Mouse (Mus musculus) forebrain, postnatal 0 days (tissue): ENCODE measurements around the gene Pcsk4. TPM values are rescaled to one million over a fixed set of nuclear protein-coding genes. Genes with fewer than 3 reads are reported as not detected.
A peak's percentile ranks its signal among the peaks of the same experiment; 100 is the strongest.

Experiments
- ATAC-seq: fragments of 200-750 bp; cut with Nextera tagmentation; 2 replicates; pipeline ENCODE4 v1.8.0; 2017; ENCODE audit warnings: mild to moderate bottlenecking, moderate library complexity
- DNase-seq: peaks from one replicate; pipeline ENCODE4 v3.0.0-alpha.2; 2015
- H3K27ac ChIP-seq: fragments of 300-500 bp; sonication (generic); 2 replicates; pipeline ENCODE4 v1.5.1; 2014; ENCODE audit warnings: low read depth, mild to moderate bottlenecking, antibody characterized with exemption, low read length, moderate library complexity, mixed read lengths
- H3K27me3 ChIP-seq: fragments of 300-500 bp; sonication (generic); 2 replicates; pipeline ENCODE4 v1.6.1; 2014; ENCODE audit warnings: mild to moderate bottlenecking, low read length, mixed read lengths; ENCODE audit not compliant: insufficient read depth
- H3K36me3 ChIP-seq: fragments of 300-500 bp; sonication (generic); 2 replicates; pipeline ENCODE4 v1.6.1; 2014; ENCODE audit warnings: mild to moderate bottlenecking, moderate library complexity; ENCODE audit not compliant: insufficient read depth
- H3K4me1 ChIP-seq: fragments of 300-500 bp; sonication (generic); 2 replicates; pipeline ENCODE4 v1.6.1; 2014; ENCODE audit warnings: antibody characterized with exemption; ENCODE audit not compliant: insufficient read depth
- H3K4me2 ChIP-seq: fragments of 300-500 bp; sonication (generic); 2 replicates; pipeline ENCODE4 v1.6.1; 2014; ENCODE audit warnings: low read depth, mild to moderate bottlenecking, moderate library complexity
- H3K4me3 ChIP-seq: fragments of 300-500 bp; sonication (generic); 2 replicates; pipeline ENCODE4 v1.5.1; 2014; ENCODE audit warnings: low read depth, low read length, mixed read lengths
- H3K9ac ChIP-seq: fragments of 300-500 bp; sonication (generic); 2 replicates; pipeline ENCODE4 v1.6.1; 2014; ENCODE audit warnings: mild to moderate bottlenecking
- H3K9me3 ChIP-seq: fragments of 300-500 bp; sonication (generic); 2 replicates; pipeline ENCODE4 v1.6.1; 2016; ENCODE audit warnings: low read length
- CTCF ChIP-seq: sonication (generic); IDR thresholded peaks from 2 replicates; pipeline ENCODE4 v1.5.1; 2016; ENCODE audit warnings: antibody characterized with exemption, control low read depth, low read depth
- WGBS: fragments of 180-500 bp; shearing (Covaris S2); extraction: QIAGEN DNeasy Blood & Tissue Kit; methylation state at CpG from one replicate; pipeline ENCODE4 v1.1.7; 2014; 5-methylcytosine and 5-hydroxymethylcytosine counted together
- polyA plus RNA-seq: library from polyadenylated mRNA; unstranded; fragments of >200 nt; fragmentation: Nextera tagmentation; extraction: Ambion mirVana; gene quantifications from 2 replicates; pipeline ENCODE4 v1.2.1, GENCODE M21; 2015
- total RNA-seq: library from RNA; depleted of rRNA; stranded (reverse); fragments of >200 nt; gene quantifications from 2 replicates; pipeline ENCODE4 v1.2.3, GENCODE M21; 2014

Pcsk4 gene
- total and polyA plus RNA-seq, 2 experiments from 2014 or later: 3.8 to 7.4 TPM

DNA sequence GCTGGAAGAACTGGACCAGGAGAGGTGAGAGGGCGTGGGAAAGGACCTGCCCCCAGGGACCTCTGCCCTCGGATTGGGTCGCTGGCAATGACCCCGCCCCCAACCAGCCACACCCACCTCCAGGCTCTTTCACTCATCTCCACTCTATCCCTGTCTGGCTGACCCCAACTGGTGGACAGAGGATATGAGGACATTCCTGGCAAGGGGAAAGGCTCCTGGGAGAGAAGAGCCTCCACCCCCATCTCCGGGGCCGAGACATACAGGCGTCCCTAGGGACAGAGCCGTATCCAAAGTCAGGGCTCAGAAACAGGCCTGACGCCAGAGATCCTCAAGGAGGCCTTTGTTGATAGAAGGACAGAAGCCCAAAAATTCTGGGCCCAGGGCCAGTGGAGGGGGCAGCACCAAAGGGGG lies 26.8 kb downstream of the Pcsk4 start:
- no peaks in the 10 kb centered on the region for H3K27me3 ChIP-seq
- H3K36me3 ChIP-seq: peaks cover 53% of the 10 kb centered on the region
- peak overlapping the region; percentile 99 for H3K9ac ChIP-seq
- H3K4me1 ChIP-seq: peaks cover 32% of the 10 kb centered on the region
- H3K9me3 ChIP-seq: no peaks in the 10 kb centered on the region
- H3K4me3 ChIP-seq: peak overlapping the region; percentile 68
- peak; percentile 66 for DNase-seq
- peak; percentile 5; the same call in 1 of the 2 replicates for ATAC-seq
- TF ChIP-seq CTCF: no peak
- WGBS: 20% methylated on average over 9 of the region's 9 CpGs
- peak overlapping the region; percentile 89 for H3K4me2 ChIP-seq
- peak overlapping the region; percentile 99 for H3K27ac ChIP-seq

GRCm38 (mm10) chr10:80302082-80302355 lies 27.3 kb downstream of the Pcsk4 start:
- WGBS: 59% methylated on average over 5 of the region's 5 CpGs
- ATAC-seq (no peak), DNase-seq (no peak)

GRCm38 (mm10) chr10:80301256-80302081 lies 27.8 kb downstream of the Pcsk4 start:
- peaks cover 42% of the 10 kb centered on the region for H3K4me1 ChIP-seq
- H3K4me3 ChIP-seq: peak overlapping the region; percentile 68
- no peaks in the 10 kb centered on the region for H3K9me3 ChIP-seq
- no peaks in the 10 kb centered on the region for H3K27me3 ChIP-seq
- TF ChIP-seq CTCF: peak; percentile 4; the same call in 1 of the 2 replicates
- WGBS: 61% methylated on average over 10 of the region's 10 CpGs
- peaks cover 43% of the 10 kb centered on the region for H3K36me3 ChIP-seq
- DNase-seq (no peak), ATAC-seq (no peak)
- peak overlapping the region; percentile 99 for H3K27ac ChIP-seq
- H3K4me2 ChIP-seq: peak overlapping the region; percentile 89
- H3K9ac ChIP-seq: peak overlapping the region; percentile 99

More at GRCm38 (mm10) chr10:80302082-80302355, 27.3 kb downstream of the Pcsk4 start:
- Histone ChIP-seq H3K4me1 (peaks cover 36% of the 10 kb centered on the region), H3K4me2 (peak overlapping the region; percentile 89), H3K27me3 (no peaks in the 10 kb centered on the region), H3K9ac (peak overlapping the region; percentile 99), H3K9me3 (no peaks in the 10 kb centered on the region), H3K27ac (peak overlapping the region; percentile 99), H3K4me3 (peak overlapping the region; percentile 68), H3K36me3 (peaks cover 49% of the 10 kb centered on the region)
- TF ChIP-seq CTCF: no peak

DNA sequence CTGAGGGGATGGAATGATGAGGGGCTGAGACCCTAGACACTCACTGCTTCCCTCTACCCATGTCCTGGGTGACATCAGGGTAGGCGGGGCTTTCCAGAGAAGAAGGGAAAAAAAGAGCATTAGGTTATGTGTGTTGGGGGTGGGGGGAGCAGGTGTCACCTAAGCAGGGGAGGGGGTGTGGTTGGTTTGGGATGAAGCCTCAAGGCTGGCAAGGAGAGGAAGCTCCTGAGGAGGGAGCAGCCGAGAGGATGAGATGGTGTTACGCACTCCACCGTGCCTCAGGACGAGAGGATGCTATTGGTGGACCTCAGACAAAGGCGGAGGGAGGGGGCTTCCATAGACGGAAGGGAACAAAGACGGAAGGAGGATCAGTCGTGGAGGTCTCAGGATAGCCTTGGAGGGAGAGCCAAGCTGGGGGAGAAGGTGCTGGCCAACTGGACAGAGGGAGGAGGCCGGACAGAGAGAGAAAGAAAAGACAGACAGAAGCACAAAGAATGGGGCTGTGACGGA lies 28.6 kb downstream of the Pcsk4 start:
- DNase-seq: peak; percentile 92
- TF ChIP-seq CTCF: peak; percentile 14; the same call in 1 of the 2 replicates
- Histone ChIP-seq H3K27ac (peak overlapping the region; percentile 99), H3K4me2 (peak overlapping the region; percentile 89), H3K36me3 (peaks cover 36% of the 10 kb centered on the region), H3K9ac (peak overlapping the region; percentile 99), H3K9me3 (no peaks in the 10 kb centered on the region), H3K4me1 (peaks cover 44% of the 10 kb centered on the region), H3K27me3 (no peaks in the 10 kb centered on the region), H3K4me3 (peak overlapping the region; percentile 68)
- 10% methylated on average over 11 of the region's 11 CpGs for WGBS
- peak; percentile 83 for ATAC-seq

- no peaks in the 10 kb centered on the region for H3K27me3 ChIP-seq
- peak overlapping the region; percentile 99 for H3K9ac ChIP-seq
- peak overlapping the region; percentile 89 for H3K4me2 ChIP-seq
- peak overlapping the region; percentile 68 for H3K4me3 ChIP-seq
- H3K9me3 ChIP-seq: no peaks in the 10 kb centered on the region
- ATAC-seq (no peak), DNase-seq (peak; percentile 48)
- peak overlapping the region; percentile 99 for H3K27ac ChIP-seq
- peaks cover 30% of the 10 kb centered on the region for H3K36me3 ChIP-seq
- peaks cover 44% of the 10 kb centered on the region for H3K4me1 ChIP-seq
- WGBS: 31% methylated on average over 10 of the region's 10 CpGs
- no peak; the same call in 1 of the 2 replicates for TF ChIP-seq CTCF
These were observed 29.5 kb downstream of the Pcsk4 start for GRCm38 (mm10) chr10:80299824-80300223.

DNA sequence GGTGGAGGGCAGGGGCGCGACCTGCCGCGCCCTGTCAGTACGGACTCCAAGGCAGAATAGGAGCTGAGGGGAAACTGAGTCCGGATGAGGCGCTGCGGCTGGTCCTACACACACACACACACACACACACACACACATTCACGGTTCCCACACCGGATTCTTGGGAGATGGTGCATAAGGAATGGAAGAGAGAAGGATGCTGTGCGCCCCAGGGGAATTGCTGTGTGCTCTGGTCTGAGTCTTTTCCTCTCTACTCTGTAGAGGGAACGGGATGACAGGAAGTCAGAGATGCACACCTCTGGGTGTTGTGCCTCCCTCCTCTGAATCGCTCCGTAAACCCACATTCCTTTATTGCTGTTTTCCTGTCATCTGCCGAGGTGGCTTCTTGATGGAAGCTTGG lies 30.0 kb downstream of the Pcsk4 start:
- DNase-seq (peak; percentile 73), ATAC-seq (peak; percentile 11; the same call in 1 of the 2 replicates)
- WGBS: 2% methylated on average over 15 of the region's 15 CpGs
- Histone ChIP-seq H3K27ac (peak overlapping the region; percentile 99), H3K4me3 (peak overlapping the region; percentile 68), H3K9ac (peak overlapping the region; percentile 99), H3K36me3 (peaks cover 30% of the 10 kb centered on the region), H3K27me3 (no peaks in the 10 kb centered on the region), H3K4me1 (peaks cover 44% of the 10 kb centered on the region), H3K9me3 (no peaks in the 10 kb centered on the region), H3K4me2 (peak overlapping the region; percentile 89)
- no peak for TF ChIP-seq CTCF

DNA sequence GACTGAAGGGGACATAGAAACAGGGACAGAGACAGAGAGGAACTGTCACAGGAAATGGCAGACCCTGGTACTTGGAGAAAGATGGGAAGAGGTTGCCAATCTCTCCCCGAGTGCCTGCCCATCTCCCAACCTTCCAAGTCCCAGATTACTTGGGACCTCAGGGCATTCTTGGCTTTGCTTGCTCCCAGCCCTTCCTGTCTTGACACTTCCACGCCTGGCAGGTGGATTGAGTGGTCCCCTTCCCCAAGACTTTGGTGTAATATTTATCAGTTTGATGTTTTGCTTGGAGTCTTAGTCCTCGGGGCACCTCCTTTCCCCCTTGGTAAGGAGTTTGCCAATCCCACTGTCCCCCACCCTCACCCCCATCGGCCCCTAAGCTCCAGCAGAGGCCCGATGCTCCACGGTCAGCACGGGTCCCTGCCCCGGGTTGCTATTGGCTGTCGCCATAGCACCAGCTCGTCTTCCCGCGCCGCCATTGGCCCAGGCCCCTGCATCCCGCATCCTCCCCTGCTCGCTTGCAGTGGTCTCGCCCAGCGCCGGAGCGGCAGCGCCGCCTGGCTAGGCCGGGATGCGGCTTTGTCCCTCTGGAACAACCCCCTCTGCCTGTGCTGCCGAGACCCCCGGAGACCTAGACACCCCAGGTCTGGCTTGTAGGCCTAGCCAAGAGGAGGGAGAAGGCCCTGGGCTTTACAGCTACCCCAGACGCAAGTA lies 30.6 kb downstream of the Pcsk4 start:
- WGBS: 2% methylated on average over 26 of the region's 26 CpGs
- Histone ChIP-seq H3K36me3 (peaks cover 30% of the 10 kb centered on the region), H3K4me2 (peak overlapping the region; percentile 89), H3K27me3 (no peaks in the 10 kb centered on the region), H3K4me3 (peak overlapping the region; percentile 68), H3K9me3 (no peaks in the 10 kb centered on the region), H3K9ac (peak overlapping the region; percentile 99), H3K4me1 (peaks cover 44% of the 10 kb centered on the region), H3K27ac (peak overlapping the region; percentile 99)
- ATAC-seq (peak; percentile 84), DNase-seq (peak; percentile 96)
- peak; percentile 63 for TF ChIP-seq CTCF
